Mouse (Mus musculus) midbrain, embryonic 14.5 days (tissue): ENCODE measurements around the gene 4930562C15Rik. TPM values are rescaled to one million over a fixed set of nuclear protein-coding genes. Genes with fewer than 3 reads are reported as not detected.
"Not testable (repeated sequence)": the region's sequence is repeated elsewhere in the genome, so short reads cannot be mapped to it uniquely, and the experiment has no call there.

ENCODE experiments used
- ATAC-seq: fragments of 200-750 bp; cut with Nextera tagmentation; 2 replicates; pipeline ENCODE4 v1.8.0; 2017; ENCODE audit warnings: moderate number of reproducible peaks, moderate library complexity; ENCODE audit not compliant: low FRiP score, low TSS enrichment
- DNase-seq: peaks from one replicate; pipeline ENCODE4 v3.0.0-alpha.2; 2015
- H3K27ac ChIP-seq: fragments of 300-500 bp; sonication (generic); replicated peaks from 2 replicates; pipeline ENCODE4 v1.5.1; 2014; ENCODE audit warnings: mild to moderate bottlenecking, low read depth, low read length, moderate library complexity
- H3K27me3 ChIP-seq: fragments of 300-500 bp; sonication (generic); 2 replicates; pipeline ENCODE4 v1.6.1; 2014; ENCODE audit warnings: low read length, control low read depth, mixed read lengths; ENCODE audit not compliant: control insufficient read depth, insufficient read depth
- H3K36me3 ChIP-seq: fragments of 300-500 bp; sonication (generic); 2 replicates; pipeline ENCODE4 v1.6.1; 2014; ENCODE audit warnings: low read length, control low read depth; ENCODE audit not compliant: control insufficient read depth, insufficient read depth
- H3K4me1 ChIP-seq: fragments of 300-500 bp; sonication (generic); 2 replicates; pipeline ENCODE4 v1.6.1; 2014; ENCODE audit warnings: mild to moderate bottlenecking, antibody characterized with exemption, low read length, control low read depth; ENCODE audit not compliant: control insufficient read depth, insufficient read depth
- H3K4me2 ChIP-seq: fragments of 300-500 bp; sonication (generic); 2 replicates; pipeline ENCODE4 v1.6.1; 2014; ENCODE audit warnings: mild to moderate bottlenecking, low read length, moderate library complexity
- H3K4me3 ChIP-seq: fragments of 300-500 bp; sonication (generic); replicated peaks from 2 replicates; pipeline ENCODE4 v1.5.1; 2014; ENCODE audit warnings: low read depth, low read length
- H3K9ac ChIP-seq: fragments of 300-500 bp; sonication (generic); replicated peaks from 2 replicates; pipeline ENCODE4 v1.6.1; 2014; ENCODE audit warnings: mild to moderate bottlenecking, low read length, moderate library complexity
- H3K9me3 ChIP-seq: fragments of 300-500 bp; sonication (generic); 2 replicates; pipeline ENCODE4 v1.6.1; 2016; ENCODE audit warnings: low read length, control low read depth, mixed read lengths; ENCODE audit not compliant: control insufficient read depth
- WGBS: fragments of 180-500 bp; shearing (Covaris S2); extraction: QIAGEN DNeasy Blood & Tissue Kit; methylation state at CpG from one replicate; pipeline ENCODE4 v1.1.7; 2014; 5-methylcytosine and 5-hydroxymethylcytosine counted together
- polyA plus RNA-seq: library from polyadenylated mRNA; unstranded; fragments of >200 nt; fragmentation: Nextera tagmentation; extraction: Ambion mirVana; gene quantifications from 2 replicates; pipeline ENCODE4 v1.2.1, GENCODE M21; 2014

4930562C15Rik gene
- 0.42 and 0.61 TPM in 2 replicates for polyA plus RNA-seq

- Histone ChIP-seq H3K9ac (no peak within 1 kb of the TSS), H3K9me3 (no peaks in the 10 kb centered on the region), H3K27me3 (no peaks in the 10 kb centered on the region), H3K4me1 (no peaks in the 10 kb centered on the region), H3K4me2 (no peak within 1 kb of the TSS), H3K27ac (no peak within 1 kb of the TSS), H3K4me3 (no peak within 1 kb of the TSS), H3K36me3 (no peaks in the 10 kb centered on the region)
- ATAC-seq (no peak), DNase-seq (no peak)
- WGBS: 85% methylated on average over 3 of the region's 3 CpGs
These were observed at the start of gene 4930562C15Rik for GRCm38 (mm10) chr16:4835191-4835590. Gene 4930562C15Rik (plus strand): TSS chr16:4835416.

- H3K27ac ChIP-seq: no peak overlapping the region
- ATAC-seq: no peak
- WGBS: 34% methylated on average over 4 of the region's 4 CpGs
- no peak for DNase-seq
- H3K4me2 ChIP-seq: no peak overlapping the region
- no peak overlapping the region for H3K9ac ChIP-seq
- H3K36me3 ChIP-seq: 0 out of 2 replicates have a peak, but pooled peaks cover 6% of the 10 kb centered on the region
- no peaks in the 10 kb centered on the region for H3K27me3 ChIP-seq
- no peak overlapping the region for H3K4me3 ChIP-seq
- H3K9me3 ChIP-seq: no peaks in the 10 kb centered on the region
- peaks cover 25% of the 10 kb centered on the region for H3K4me1 ChIP-seq
These were observed 49.5 kb upstream of the 4930562C15Rik start for GRCm38 (mm10) chr16:4785706-4786105.

GRCm38 (mm10) chr16:4788176-4788575 is 47.0 kb upstream of the 4930562C15Rik start:
- H3K9me3 ChIP-seq: no peaks in the 10 kb centered on the region
- no peak for ATAC-seq
- no peak overlapping the region for H3K27ac ChIP-seq
- DNase-seq: no peak
- H3K4me1 ChIP-seq: peaks cover 25% of the 10 kb centered on the region
- no peak overlapping the region for H3K9ac ChIP-seq
- H3K4me2 ChIP-seq: peak overlapping the region; percentile 74
- 0 out of 2 replicates have a peak, but pooled peaks cover 6% of the 10 kb centered on the region for H3K36me3 ChIP-seq
- H3K4me3 ChIP-seq: no peak overlapping the region
- H3K27me3 ChIP-seq: no peaks in the 10 kb centered on the region

- peak overlapping the region; percentile 97 for H3K27ac ChIP-seq
- H3K36me3 ChIP-seq: no peaks in the 10 kb centered on the region
- H3K27me3 ChIP-seq: no peaks in the 10 kb centered on the region
- peak overlapping the region; percentile 65 for H3K4me3 ChIP-seq
- H3K9ac ChIP-seq: peak overlapping the region; percentile 66
- H3K4me1 ChIP-seq: peaks cover 25% of the 10 kb centered on the region
- DNase-seq (peak; percentile 58), ATAC-seq (peak; percentile 44)
- peak overlapping the region; percentile 74 for H3K4me2 ChIP-seq
- no peaks in the 10 kb centered on the region for H3K9me3 ChIP-seq
- under 1% methylated on average over 29 of the region's 29 CpGs for WGBS
These were observed 45.9 kb upstream of the 4930562C15Rik start for GRCm38 (mm10) chr16:4789311-4789768.

- peak within 1 kb of the TSS; percentile 74 for H3K4me2 ChIP-seq
- H3K9ac ChIP-seq: peak within 1 kb of the TSS; percentile 66
- H3K27me3 ChIP-seq: no peaks in the 10 kb centered on the region
- peak within 1 kb of the TSS; percentile 97 for H3K27ac ChIP-seq
- no peaks in the 10 kb centered on the region for H3K36me3 ChIP-seq
- peak within 1 kb of the TSS; percentile 65 for H3K4me3 ChIP-seq
- H3K9me3 ChIP-seq: no peaks in the 10 kb centered on the region
- DNase-seq (peak; percentile 98), ATAC-seq (peak; percentile 97)
- WGBS: under 1% methylated on average over 51 of the region's 51 CpGs
- H3K4me1 ChIP-seq: peaks cover 25% of the 10 kb centered on the region
These were observed 45.2 kb upstream of the 4930562C15Rik start, which contains the start of gene Cdip1 for GRCm38 (mm10) chr16:4789810-4790559. Gene Cdip1 (minus strand): TSS chr16:4790292.

- H3K27me3 ChIP-seq: no peaks in the 10 kb centered on the region
- peaks cover 22% of the 10 kb centered on the region for H3K4me1 ChIP-seq
- H3K4me3 ChIP-seq: no peak overlapping the region
- ATAC-seq (no peak), DNase-seq (peak; percentile 26)
- WGBS: 67% methylated on average over 2 of the region's 2 CpGs
- no peak overlapping the region for H3K9ac ChIP-seq
- no peaks in the 10 kb centered on the region for H3K36me3 ChIP-seq
- H3K9me3 ChIP-seq: no peaks in the 10 kb centered on the region
- no peak overlapping the region for H3K27ac ChIP-seq
- H3K4me2 ChIP-seq: no peak overlapping the region
These were observed 43.9 kb upstream of the 4930562C15Rik start for GRCm38 (mm10) chr16:4791332-4791731.

- DNase-seq (no peak), ATAC-seq (no peak)
- H3K4me1 ChIP-seq: no peaks in the 10 kb centered on the region
- H3K36me3 ChIP-seq: no peaks in the 10 kb centered on the region
- H3K4me3 ChIP-seq: no peak overlapping the region
- no peak overlapping the region for H3K9ac ChIP-seq
- H3K9me3 ChIP-seq: no peaks in the 10 kb centered on the region
- H3K27me3 ChIP-seq: no peaks in the 10 kb centered on the region
- no peak overlapping the region for H3K4me2 ChIP-seq
- no peak overlapping the region for H3K27ac ChIP-seq
- 89% methylated on average over 4 of the region's 4 CpGs for WGBS
These were observed 38.6 kb upstream of the 4930562C15Rik start for GRCm38 (mm10) chr16:4796631-4797030.

GRCm38 (mm10) chr16:4818349-4818748 is 16.9 kb upstream of the 4930562C15Rik start:
- no peak overlapping the region for H3K4me2 ChIP-seq
- H3K9me3 ChIP-seq: no peaks in the 10 kb centered on the region
- ATAC-seq: no peak
- H3K36me3 ChIP-seq: no peaks in the 10 kb centered on the region
- no peaks in the 10 kb centered on the region for H3K4me1 ChIP-seq
- DNase-seq: no peak
- H3K4me3 ChIP-seq: no peak overlapping the region
- H3K27me3 ChIP-seq: no peaks in the 10 kb centered on the region
- 73% methylated on average over 3 of the region's 3 CpGs for WGBS
- no peak overlapping the region for H3K9ac ChIP-seq
- H3K27ac ChIP-seq: no peak overlapping the region

GRCm38 (mm10) chr16:4824466-4824865 is 10.8 kb upstream of the 4930562C15Rik start:
- H3K27me3 ChIP-seq, ATAC-seq, H3K36me3 ChIP-seq, DNase-seq, H3K27ac ChIP-seq, H3K4me1 ChIP-seq, H3K9ac ChIP-seq, H3K4me3 ChIP-seq, H3K9me3 ChIP-seq, H3K4me2 ChIP-seq: not testable (repeated sequence)
- 87% methylated on average over 5 of the region's 5 CpGs for WGBS
